In the genomic region with DNA sequence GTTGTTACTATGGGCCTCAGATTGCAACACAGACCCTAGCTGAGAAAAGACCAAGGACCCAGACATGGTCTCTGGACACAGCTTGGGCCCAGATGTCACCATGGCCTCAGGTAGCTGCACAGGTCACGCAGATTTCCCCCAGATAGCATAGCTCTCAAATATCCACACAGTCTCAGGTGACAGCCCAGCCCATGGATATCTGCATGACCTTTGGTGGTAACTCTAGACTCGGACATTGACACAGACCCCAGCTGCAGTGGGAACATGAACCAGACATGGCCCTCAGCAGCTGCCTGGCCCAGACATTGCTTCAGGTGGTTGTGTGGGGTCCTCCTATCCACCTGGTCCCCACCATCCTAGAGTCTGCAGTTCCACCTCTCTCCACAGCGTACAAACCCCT, we compare ENCODE assay signal across 9 mouse cellular contexts.
"Had no signal": no experiment of that assay in that cellular context is flagged by ENCODE, and none has a peak within 500 bp of the region (broad histone marks: within the 10 kb centered on the region; RNA-seq: fewer than 3 reads in every experiment).

No protein-coding gene starts in this region.

- H3K27ac ChIP-seq: layer of hippocampus, adult 2 months; limb, embryonic 10.5 days; limb, embryonic 13.5 days; liver, embryonic 12.5 days; liver, embryonic 15.5 days; macrophage; midbrain, embryonic 13.5 days had no signal

- H3K36me3 ChIP-seq: limb, embryonic 10.5 days; limb, embryonic 13.5 days; liver, embryonic 12.5 days; liver, embryonic 15.5 days; midbrain, embryonic 13.5 days had no signal

- H3K9ac ChIP-seq: limb, embryonic 13.5 days; liver, embryonic 12.5 days; liver, embryonic 15.5 days; midbrain, embryonic 13.5 days had no signal

- H3K4me2 ChIP-seq: limb, embryonic 13.5 days; liver, embryonic 12.5 days; liver, embryonic 15.5 days; midbrain, embryonic 13.5 days had no signal

- H3K4me1 ChIP-seq: limb, embryonic 13.5 days; liver, embryonic 12.5 days; liver, embryonic 15.5 days had no signal

- ATAC-seq: liver, embryonic 12.5 days; lung, postnatal 0 days; midbrain, embryonic 13.5 days had no signal

- H3K4me3 ChIP-seq: layer of hippocampus, adult 2 months; limb, embryonic 10.5 days; limb, embryonic 13.5 days; liver, embryonic 12.5 days; liver, embryonic 15.5 days; midbrain, embryonic 13.5 days had no signal

- DNase-seq: thymus, adult 18-20 months had no signal

- H3K27me3 ChIP-seq: limb, embryonic 13.5 days; liver, embryonic 12.5 days; liver, embryonic 15.5 days; midbrain, embryonic 13.5 days had no signal

- H3K9me3 ChIP-seq: limb, embryonic 10.5 days; liver, embryonic 12.5 days; liver, embryonic 15.5 days had no signal
